Mouse (Mus musculus) cerebellum, adult 11-12 months (tissue): Measurements from ENCODE around the gene Gm45716.

Experiments used
- DNase-seq: peaks from one replicate; pipeline ENCODE4 v3.0.0; 2022

The Gm45716 gene

GRCm38 (mm10) chr11:90286550-90287154 is 99.2 kb downstream of the Gm45716 start:
- no peak for DNase-seq

- DNase-seq, result no peak
These were observed 103.7 kb downstream of the Gm45716 start for GRCm38 (mm10) chr11:90291156-90291555.

GRCm38 (mm10) chr11:90292766-90293165 is 105.3 kb downstream of the Gm45716 start:
- DNase-seq, result no peak

- no peak for DNase-seq
These were observed 107.1 kb downstream of the Gm45716 start for GRCm38 (mm10) chr11:90294622-90295021.
